Mouse (Mus musculus) embryonic facial prominence, embryonic 15.5 days (tissue): Measurements from ENCODE around the gene Cyp11a1. TPM values are rescaled to one million over a fixed set of nuclear protein-coding genes. Genes with fewer than 3 reads are reported as not detected.

Source experiments
- ATAC-seq: fragments of 200-750 bp; cut with Nextera tagmentation; 2 replicates; pipeline ENCODE4 v1.8.0; 2017; ENCODE audit warnings: low read depth, moderate TSS enrichment; ENCODE audit not compliant: insufficient number of reproducible peaks, low FRiP score, low TSS enrichment
- H3K27ac ChIP-seq: fragments of 300-500 bp; sonication (generic); replicated peaks from 2 replicates; pipeline ENCODE4 v1.5.1; 2015; ENCODE audit warnings: mild to moderate bottlenecking, inconsistent platforms
- H3K27me3 ChIP-seq: fragments of 300-500 bp; sonication (generic); 2 replicates; pipeline ENCODE4 v1.6.1; 2015; ENCODE audit warnings: inconsistent platforms
- H3K36me3 ChIP-seq: fragments of 300-500 bp; sonication (generic); 2 replicates; pipeline ENCODE4 v1.6.1; 2015; ENCODE audit warnings: mild to moderate bottlenecking, inconsistent platforms
- H3K4me1 ChIP-seq: fragments of 300-500 bp; sonication (generic); 2 replicates; pipeline ENCODE4 v1.6.1; 2015; ENCODE audit warnings: inconsistent platforms
- H3K4me2 ChIP-seq: fragments of 300-500 bp; sonication (generic); replicated peaks from 2 replicates; pipeline ENCODE4 v1.6.1; 2015; ENCODE audit warnings: mild to moderate bottlenecking, inconsistent platforms
- H3K4me3 ChIP-seq: fragments of 300-500 bp; sonication (generic); replicated peaks from 2 replicates; pipeline ENCODE4 v1.5.1; 2015; ENCODE audit warnings: mild to moderate bottlenecking, inconsistent platforms
- H3K9ac ChIP-seq: fragments of 300-500 bp; sonication (generic); 2 replicates; pipeline ENCODE4 v1.6.1; 2015; ENCODE audit warnings: inconsistent platforms
- H3K9me3 ChIP-seq: fragments of 300-500 bp; sonication (generic); replicated peaks from 2 replicates; pipeline ENCODE4 v1.6.1; 2016; ENCODE audit warnings: inconsistent platforms
- WGBS: fragments of 180-500 bp; shearing (Covaris S2); methylation state at CpG from one replicate; pipeline ENCODE4 v1.1.7; 2015; 5-methylcytosine and 5-hydroxymethylcytosine counted together
- polyA plus RNA-seq: library from polyadenylated mRNA; unstranded; fragments of >200 nt; fragmentation: Nextera tagmentation; extraction: Ambion mirVana; gene quantifications from 2 replicates; pipeline ENCODE4 v1.2.1, GENCODE M21; 2015

The Cyp11a1 gene
- polyA plus RNA-seq, 1 experiment from 2014 or later: 9.8 TPM

GRCm38 (mm10) chr9:58063531-58063930 is 57.3 kb downstream of the Cyp11a1 start, which contains the start of gene Stra6:
Gene Stra6 (plus strand): TSS chr9:58063788.
- no peaks in the 10 kb centered on the region for H3K36me3 ChIP-seq
- WGBS: 27% methylated on average over 3 of the region's 3 CpGs
- H3K4me3 ChIP-seq: no peak within 1 kb of the TSS
- no peak within 1 kb of the TSS for H3K9ac ChIP-seq
- H3K4me2 ChIP-seq: no peak within 1 kb of the TSS
- H3K27ac ChIP-seq: no peak within 1 kb of the TSS
- H3K9me3 ChIP-seq: no peaks in the 10 kb centered on the region
- H3K27me3 ChIP-seq: peaks cover 11% of the 10 kb centered on the region
- H3K4me1 ChIP-seq: peaks cover 16% of the 10 kb centered on the region
- ATAC-seq: no peak

GRCm38 (mm10) chr9:58065532-58065931 is 59.3 kb downstream of the Cyp11a1 start:
- Histone ChIP-seq H3K4me2 (no peak overlapping the region), H3K27ac (no peak overlapping the region), H3K4me3 (no peak overlapping the region), H3K27me3 (peaks cover 11% of the 10 kb centered on the region), H3K9me3 (no peaks in the 10 kb centered on the region), H3K36me3 (no peaks in the 10 kb centered on the region), H3K9ac (no peak overlapping the region), H3K4me1 (peaks cover 15% of the 10 kb centered on the region)
- ATAC-seq: no peak
- 24% methylated on average over 6 of the region's 6 CpGs for WGBS

DNA sequence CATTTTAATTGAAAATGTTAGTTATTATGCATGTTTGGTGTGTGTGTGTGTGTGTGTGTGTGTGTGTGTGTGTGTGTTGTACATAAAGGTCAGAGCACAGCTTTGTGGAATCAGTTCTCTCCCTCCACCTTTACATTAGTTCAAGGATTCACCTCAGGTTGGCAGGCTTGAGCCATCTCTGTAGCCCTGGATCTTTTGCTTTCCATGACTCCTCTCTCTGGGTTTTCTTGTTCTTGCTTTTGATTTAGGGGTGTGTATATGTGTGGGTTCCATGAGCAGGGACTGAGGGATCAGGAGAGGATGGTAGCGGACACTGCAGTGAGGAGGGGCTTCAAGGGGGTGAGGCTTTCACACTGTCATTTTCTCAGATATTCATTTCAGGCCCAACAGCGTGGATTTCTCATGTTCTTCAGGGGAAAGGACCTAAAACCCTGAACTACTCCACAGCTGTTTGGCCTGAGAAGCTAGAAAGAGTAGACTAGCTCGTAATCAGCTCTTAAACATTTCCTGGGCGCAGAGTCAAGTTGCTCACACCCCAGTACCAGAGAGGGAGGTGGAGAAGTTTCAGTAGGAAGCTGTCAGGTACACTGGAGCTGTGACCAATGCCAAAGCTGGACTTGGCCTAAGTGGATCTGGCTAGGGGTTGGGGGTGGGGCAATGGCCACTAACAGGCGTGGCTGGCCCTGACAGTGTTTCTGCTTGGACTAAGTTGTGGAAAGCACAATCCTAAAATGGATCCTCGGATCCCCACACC is 59.9 kb downstream of the Cyp11a1 start:
- H3K4me2 ChIP-seq: no peak overlapping the region
- no peak overlapping the region for H3K4me3 ChIP-seq
- H3K27me3 ChIP-seq: peaks cover 9% of the 10 kb centered on the region
- WGBS: 66% methylated on average over 6 of the region's 6 CpGs
- H3K9ac ChIP-seq: no peak overlapping the region
- H3K4me1 ChIP-seq: peaks cover 9% of the 10 kb centered on the region
- H3K9me3 ChIP-seq: no peaks in the 10 kb centered on the region
- no peaks in the 10 kb centered on the region for H3K36me3 ChIP-seq
- H3K27ac ChIP-seq: no peak overlapping the region
- ATAC-seq: no peak

GRCm38 (mm10) chr9:58066731-58067095 is 60.5 kb downstream of the Cyp11a1 start:
- no peak overlapping the region for H3K4me3 ChIP-seq

GRCm38 (mm10) chr9:58067546-58067945 is 61.3 kb downstream of the Cyp11a1 start:
- H3K4me3 ChIP-seq: no peak overlapping the region
- no peak for ATAC-seq
- H3K36me3 ChIP-seq: no peaks in the 10 kb centered on the region
- no peak overlapping the region for H3K9ac ChIP-seq
- peaks cover 7% of the 10 kb centered on the region; the same call in 1 of the 2 replicates for H3K4me1 ChIP-seq
- no peak overlapping the region for H3K27ac ChIP-seq
- no peaks in the 10 kb centered on the region for H3K27me3 ChIP-seq
- H3K4me2 ChIP-seq: no peak overlapping the region
- H3K9me3 ChIP-seq: no peaks in the 10 kb centered on the region
- WGBS: 83% methylated on average over 3 of the region's 3 CpGs

More at GRCm38 (mm10) chr9:58066731-58067095, 60.5 kb downstream of the Cyp11a1 start:
- H3K27ac ChIP-seq: no peak overlapping the region
- peaks cover 4% of the 10 kb centered on the region for H3K27me3 ChIP-seq
- WGBS: 47% methylated on average over 6 of the region's 6 CpGs
- H3K4me2 ChIP-seq: no peak overlapping the region
- ATAC-seq: no peak
- H3K4me1 ChIP-seq: peaks cover 7% of the 10 kb centered on the region; the same call in 1 of the 2 replicates
- no peaks in the 10 kb centered on the region for H3K9me3 ChIP-seq
- no peaks in the 10 kb centered on the region for H3K36me3 ChIP-seq
- no peak overlapping the region for H3K9ac ChIP-seq

- no peaks in the 10 kb centered on the region for H3K9me3 ChIP-seq
Measured at GRCm38 (mm10) chr9:58074561-58074960, 68.3 kb downstream of the Cyp11a1 start.

More at GRCm38 (mm10) chr9:58074561-58074960, 68.3 kb downstream of the Cyp11a1 start:
- Histone ChIP-seq H3K27me3 (no peaks in the 10 kb centered on the region), H3K27ac (no peak overlapping the region), H3K9ac (no peak overlapping the region), H3K4me1 (no peaks in the 10 kb centered on the region), H3K4me2 (no peak overlapping the region), H3K4me3 (no peak overlapping the region), H3K36me3 (no peaks in the 10 kb centered on the region)
- no peak for ATAC-seq
- WGBS: 37% methylated on average over 3 of the region's 3 CpGs

Other genes with a start within 250 kb of the Cyp11a1 start
- 78.4 and 80.2 TPM in 2 replicates for gene Clk3, start 240.6 kb upstream of the Cyp11a1 start, polyA plus RNA-seq
- gene Arid3b, start 169.6 kb upstream of the Cyp11a1 start, polyA plus RNA-seq: 5.1 and 5.5 TPM in 2 replicates
- 108 and 117 TPM in 2 replicates for gene Ubl7, start 95.4 kb upstream of the Cyp11a1 start, polyA plus RNA-seq
- 0.65 and 0.93 TPM in 2 replicates for gene Sema7a, start 66.3 kb upstream of the Cyp11a1 start, polyA plus RNA-seq
- 8.7 and 13.9 TPM in 2 replicates for gene Stra6, start 57.4 kb downstream of the Cyp11a1 start, polyA plus RNA-seq
- gene Ccdc33, start 112.4 kb downstream of the Cyp11a1 start, polyA plus RNA-seq: 1.3 and 1.6 TPM in 2 replicates
- 150 and 165 TPM in 2 replicates for gene Islr, start 197.9 kb downstream of the Cyp11a1 start, polyA plus RNA-seq
- 0.80 and 0.81 TPM in 2 replicates for gene Islr2, start 197.9 kb downstream of the Cyp11a1 start, polyA plus RNA-seq
- gene Pml, start 243.4 kb downstream of the Cyp11a1 start, polyA plus RNA-seq: 14.5 and 17.0 TPM in 2 replicates
- 35.9 and 42.8 TPM in 2 replicates for gene Stoml1, start 246.8 kb downstream of the Cyp11a1 start, polyA plus RNA-seq